Comparison of ENCODE assay signal across 25 mouse cellular contexts in the genomic region with DNA sequence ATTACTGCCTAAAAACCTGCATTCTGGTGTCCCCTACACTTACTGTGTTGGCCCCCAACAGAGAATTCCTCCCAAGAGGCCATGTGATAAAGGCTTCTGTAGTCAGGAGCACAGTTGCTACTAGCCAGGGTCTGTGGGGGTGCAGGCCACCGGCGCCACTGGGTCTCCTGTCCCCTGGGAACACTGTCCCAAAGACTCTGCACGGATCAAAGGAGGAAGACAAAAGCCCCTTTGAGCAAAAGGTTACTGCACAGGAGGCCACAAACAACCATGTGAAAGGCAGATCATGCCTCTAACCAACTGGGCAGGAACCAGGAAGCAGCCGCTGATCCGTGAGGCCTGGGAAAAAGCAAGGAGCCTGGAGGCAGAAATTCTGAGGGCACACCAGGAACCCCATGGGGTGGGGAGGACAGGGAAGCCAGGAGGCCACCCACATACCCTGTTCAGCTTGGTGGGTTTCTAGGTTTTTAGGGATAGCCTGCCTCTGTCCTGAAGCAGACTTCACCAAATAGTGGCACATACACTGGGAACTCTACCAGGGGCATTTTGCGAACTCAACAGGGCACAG. TPM values are rescaled to one million over a fixed set of nuclear protein-coding genes. Genes with fewer than 3 reads are reported as not detected.
A peak's percentile ranks its signal among the peaks of the same experiment; 100 is the strongest.
DNase-seq lines count a peak whose midpoint lies in the region; ATAC-seq lines count a peak whose summit lies in the region.
"Had no signal": no experiment of that assay in that cellular context is flagged by ENCODE, and none has a peak within 500 bp of the region (broad histone marks: within the 10 kb centered on the region; RNA-seq: fewer than 3 reads in every experiment).

No protein-coding gene starts in this region.

- no peaks in the 10 kb centered on the region for H3K36me3 ChIP-seq in hindbrain, embryonic 15.5 days
- H3K36me3 ChIP-seq in hindbrain, embryonic 13.5 days: no peaks in the 10 kb centered on the region
- H3K36me3 ChIP-seq in midbrain, embryonic 10.5 days: peaks cover 97% of the 10 kb centered on the region
- no peaks in the 10 kb centered on the region for H3K36me3 ChIP-seq in midbrain, embryonic 15.5 days (replicated peaks)
- H3K36me3 ChIP-seq: heart, embryonic 12.5 days; neural tube, embryonic 13.5 days had no signal

- no peak overlapping the region for H3K27ac ChIP-seq in hindbrain, embryonic 15.5 days (replicated peaks)
- H3K27ac ChIP-seq in hindbrain, embryonic 13.5 days: no peak overlapping the region
- peak overlapping the region; percentile 75 for H3K27ac ChIP-seq in midbrain, embryonic 10.5 days (replicated peaks)
- H3K27ac ChIP-seq in midbrain, embryonic 15.5 days: no peak overlapping the region
- H3K27ac ChIP-seq: left cerebral cortex, adult 2 months; neural tube, embryonic 13.5 days had no signal

- no peaks in the 10 kb centered on the region for H3K4me1 ChIP-seq in hindbrain, embryonic 15.5 days (replicated peaks)
- H3K4me1 ChIP-seq in hindbrain, embryonic 13.5 days (replicated peaks): 0 out of 2 replicates have a peak, but pooled peaks cover 8% of the 10 kb centered on the region
- H3K4me1 ChIP-seq in midbrain, embryonic 10.5 days: peaks cover 25% of the 10 kb centered on the region
- no peaks in the 10 kb centered on the region for H3K4me1 ChIP-seq in midbrain, embryonic 15.5 days
- H3K4me1 ChIP-seq: megakaryocyte, embryonic 14.5 days had no signal

- H3K9ac ChIP-seq in hindbrain, embryonic 15.5 days: no peak overlapping the region
- no peak overlapping the region for H3K9ac ChIP-seq in hindbrain, embryonic 13.5 days
- no peak overlapping the region for H3K9ac ChIP-seq in midbrain, embryonic 15.5 days
- H3K9ac ChIP-seq: heart, embryonic 12.5 days; neural tube, embryonic 13.5 days had no signal

- WGBS in hindbrain, embryonic 15.5 days: 20% methylated on average over 6 of the region's 6 CpGs
- WGBS in hindbrain, embryonic 13.5 days: 17% methylated on average over 6 of the region's 6 CpGs
- WGBS in midbrain, embryonic 10.5 days: 37% methylated on average over 6 of the region's 6 CpGs
- WGBS in midbrain, embryonic 15.5 days: 24% methylated on average over 6 of the region's 6 CpGs

- H3K4me3 ChIP-seq in hindbrain, embryonic 15.5 days: no peak overlapping the region
- H3K4me3 ChIP-seq in hindbrain, embryonic 13.5 days: no peak overlapping the region
- no peak overlapping the region for H3K4me3 ChIP-seq in midbrain, embryonic 10.5 days
- no peak overlapping the region for H3K4me3 ChIP-seq in midbrain, embryonic 15.5 days
- H3K4me3 ChIP-seq: heart, embryonic 12.5 days; left cerebral cortex, adult 2 months; megakaryocyte, embryonic 14.5 days; neural tube, embryonic 13.5 days had no signal

- H3K27me3 ChIP-seq in hindbrain, embryonic 15.5 days: no peaks in the 10 kb centered on the region
- no peaks in the 10 kb centered on the region for H3K27me3 ChIP-seq in hindbrain, embryonic 13.5 days
- H3K27me3 ChIP-seq in midbrain, embryonic 10.5 days (ENCODE audit: low read depth, poor library complexity, severe bottlenecking): no peaks in the 10 kb centered on the region
- no peaks in the 10 kb centered on the region for H3K27me3 ChIP-seq in midbrain, embryonic 15.5 days (replicated peaks)
- H3K27me3 ChIP-seq: heart, embryonic 12.5 days; neural tube, embryonic 13.5 days had no signal

- DNase-seq in embryo, embryonic 10 days (ENCODE audit: low spot score): peak; percentile 22
- no peak for DNase-seq in embryo, embryonic 9.5 days (ENCODE audit: extremely low spot score)
- DNase-seq in midbrain, embryonic 10.5 days (ENCODE audit: low spot score): no peak
- DNase-seq in retina, postnatal 1 day: peak; percentile 85
- no peak for DNase-seq in gastrocnemius, adult 18-20 months (ENCODE audit: low spot score)
- DNase-seq: adrenal gland, postnatal 10 days; cerebellum, adult 9-11 months; gastrocnemius, postnatal 10 days; heart, adult 11 months; heart, postnatal 14 days; kidney, postnatal 36 days; layer of hippocampus, adult 9-11 months; left cerebral cortex, postnatal 4 days; lung, adult 18-20 months; lung, postnatal 14 days; thymus, postnatal 36 days had no signal

- H3K4me2 ChIP-seq in hindbrain, embryonic 15.5 days: no peak overlapping the region
- no peak overlapping the region for H3K4me2 ChIP-seq in hindbrain, embryonic 13.5 days
- no peak overlapping the region for H3K4me2 ChIP-seq in midbrain, embryonic 15.5 days
- H3K4me2 ChIP-seq: heart, embryonic 12.5 days; liver, embryonic 11.5 days; neural tube, embryonic 13.5 days had no signal

- ATAC-seq in hindbrain, embryonic 15.5 days (ENCODE audit: low FRiP score, low read depth): peak; percentile 48; the same call in 1 of the 2 replicates
- no peak for ATAC-seq in hindbrain, embryonic 13.5 days (ENCODE audit: low FRiP score)
- ATAC-seq in midbrain, embryonic 15.5 days (replicated peaks): no peak
- ATAC-seq: inflammation-experienced regulatory T-cells, adult 6 months had no signal

- H3K9me3 ChIP-seq in hindbrain, embryonic 15.5 days: no peaks in the 10 kb centered on the region
- no peaks in the 10 kb centered on the region for H3K9me3 ChIP-seq in hindbrain, embryonic 13.5 days
- H3K9me3 ChIP-seq in midbrain, embryonic 10.5 days (replicated peaks): no peaks in the 10 kb centered on the region
- H3K9me3 ChIP-seq in midbrain, embryonic 15.5 days: no peaks in the 10 kb centered on the region
- H3K9me3 ChIP-seq: heart, embryonic 12.5 days; megakaryocyte, embryonic 14.5 days; neural tube, embryonic 13.5 days had no signal

RNA-seq across cellular contexts. Expression of gene Fadd, which starts 18.2 kb away (rescaled TPM):
- polyA plus RNA-seq in hindbrain, embryonic 15.5 days (2015; fragmentation: Nextera tagmentation; extraction: Ambion mirVana): 5.2 and 5.7 TPM in 2 replicates
- polyA plus RNA-seq in hindbrain, embryonic 13.5 days (2015; fragmentation: Nextera tagmentation; extraction: Ambion mirVana): 5.1 and 5.4 TPM in 2 replicates
- 11.0 and 11.6 TPM in 2 replicates for polyA plus RNA-seq in midbrain, embryonic 10.5 days (2016; fragmentation: Nextera tagmentation; extraction: Ambion mirVana)
- polyA plus RNA-seq in midbrain, embryonic 15.5 days (2015; fragmentation: Nextera tagmentation; extraction: Ambion mirVana): 5.1 and 5.4 TPM in 2 replicates
- 1 to 10 TPM; 2.1 to 2.3 TPM for total RNA-seq in gastrocnemius, adult 18-20 months (2021)

RNA-seq across cellular contexts. Expression of gene Ppfia1, which starts 46.9 kb away (rescaled TPM):
- 23.1 and 24.4 TPM in 2 replicates for polyA plus RNA-seq in hindbrain, embryonic 15.5 days (2015; fragmentation: Nextera tagmentation; extraction: Ambion mirVana)
- polyA plus RNA-seq in hindbrain, embryonic 13.5 days (2015; fragmentation: Nextera tagmentation; extraction: Ambion mirVana): 26.8 and 27.6 TPM in 2 replicates
- polyA plus RNA-seq in midbrain, embryonic 10.5 days (2016; fragmentation: Nextera tagmentation; extraction: Ambion mirVana): 39.6 and 44.0 TPM in 2 replicates
- polyA plus RNA-seq in midbrain, embryonic 15.5 days (2015; fragmentation: Nextera tagmentation; extraction: Ambion mirVana): 25.7 and 30.0 TPM in 2 replicates
- 10 to 100 TPM; 24.7 to 25.8 TPM for total RNA-seq in gastrocnemius, adult 18-20 months (2021)

Comparison
In these comparisons a context has a peak if more than half of its experiments do, and no peak if none do; other contexts are left out.
1. DNase-seq: peak in embryo, embryonic 10 days (single experiment) and retina, postnatal 1 day (single experiment); none in embryo, embryonic 9.5 days (single experiment), midbrain, embryonic 10.5 days (single experiment) and gastrocnemius, adult 18-20 months (single experiment).